Mouse (Mus musculus): Measurements from ENCODE around the gene Gm21860.
"Not testable (repeated sequence)": the region's sequence is repeated elsewhere in the genome, so short reads cannot be mapped to it uniquely, and the experiment has no call there.

Gm21860 gene

DNA sequence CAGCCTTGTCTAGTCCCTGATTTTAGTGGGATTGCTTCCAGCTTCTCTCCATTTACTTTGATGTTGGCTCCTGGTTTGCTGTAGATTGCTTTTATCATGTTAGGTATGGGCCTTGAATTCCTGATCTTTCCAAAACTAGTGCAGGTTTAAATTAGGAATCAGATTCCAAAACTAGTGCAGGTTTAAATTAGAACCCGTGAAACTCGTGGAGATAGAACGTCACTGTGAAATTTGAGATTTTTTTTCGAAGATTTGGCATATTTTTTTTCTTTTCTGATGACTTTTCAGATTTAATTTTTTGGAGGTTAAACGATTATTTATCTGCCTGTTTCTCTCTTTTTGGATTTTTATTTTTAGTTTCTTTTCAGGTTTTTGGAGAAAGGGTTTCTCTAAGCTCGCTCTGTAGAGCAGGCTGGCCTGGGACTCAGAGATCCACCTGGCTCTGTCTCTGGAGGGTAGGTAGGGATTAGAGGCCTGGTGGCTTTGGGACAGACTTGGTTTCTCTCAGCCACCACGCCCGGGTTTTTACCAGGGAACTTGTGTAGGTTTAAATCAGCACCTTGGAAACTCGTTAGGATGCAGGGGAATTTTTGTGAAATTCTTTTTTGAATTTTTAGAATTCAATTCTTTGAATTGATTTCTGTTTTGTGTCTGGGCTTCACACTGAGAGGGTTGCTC, 20.8 kb downstream of the Gm21860 start:
- DNase-seq (ENCODE audit: extremely low spot score, low read depth, low spot score): not testable (repeated sequence)

- DNase-seq (ENCODE audit: extremely low spot score, low read depth, low spot score): peak; percentile 100
Measured at GRCm38 (mm10) chrY:90732101-90732542, 22.5 kb downstream of the Gm21860 start.

DNA sequence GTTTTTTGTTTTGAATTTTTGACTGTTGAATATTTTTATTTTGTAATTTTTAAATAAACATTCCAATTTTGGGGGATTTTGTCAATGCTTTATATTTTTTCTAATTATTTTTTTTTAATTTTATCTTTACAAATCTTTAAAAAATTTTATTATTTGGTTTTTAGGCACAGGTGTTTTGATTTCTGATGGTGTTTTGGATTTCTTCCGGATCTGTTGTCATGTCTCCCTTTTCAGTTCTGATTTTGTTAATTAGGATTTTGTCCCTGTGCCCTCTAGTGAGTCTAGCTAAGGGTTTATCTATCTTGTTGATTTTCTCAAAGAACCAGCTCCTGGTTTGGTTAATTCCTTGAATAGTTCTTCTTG, 23.0 kb downstream of the Gm21860 start:
- not testable (repeated sequence) for DNase-seq (ENCODE audit: extremely low spot score, low read depth, low spot score)

GRCm38 (mm10) chrY:90730908-90731592, 23.6 kb downstream of the Gm21860 start:
- DNase-seq (ENCODE audit: extremely low spot score, low read depth, low spot score): not testable (repeated sequence)

DNA sequence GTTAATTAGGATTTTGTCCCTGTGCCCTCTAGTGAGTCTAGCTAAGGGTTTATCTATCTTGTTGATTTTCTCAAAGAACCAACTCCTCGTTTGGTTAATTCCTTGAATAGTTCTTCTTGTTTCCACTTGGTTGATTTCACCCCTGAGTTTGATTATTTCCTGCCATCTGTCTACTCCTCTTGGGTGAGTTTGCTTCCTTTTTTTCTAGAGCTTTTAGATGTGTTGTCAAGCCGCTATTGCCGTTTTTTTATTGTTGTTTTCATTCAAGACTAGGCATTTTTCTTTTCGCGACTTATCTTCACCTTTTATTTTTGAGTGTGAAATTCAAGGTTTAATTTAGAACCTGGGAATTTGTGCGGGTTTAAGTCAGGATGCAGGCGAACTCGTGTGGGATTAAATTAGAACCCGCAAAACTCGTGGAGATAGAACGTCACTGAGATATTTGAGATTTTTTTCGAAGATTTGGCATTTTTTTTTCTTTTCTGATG, 24.8 kb downstream of the Gm21860 start:
- not testable (repeated sequence) for DNase-seq (ENCODE audit: extremely low spot score, low read depth, low spot score)

GRCm38 (mm10) chrY:90728905-90729256, 25.7 kb downstream of the Gm21860 start:
- not testable (repeated sequence) for DNase-seq (ENCODE audit: extremely low spot score, low read depth, low spot score)

DNA sequence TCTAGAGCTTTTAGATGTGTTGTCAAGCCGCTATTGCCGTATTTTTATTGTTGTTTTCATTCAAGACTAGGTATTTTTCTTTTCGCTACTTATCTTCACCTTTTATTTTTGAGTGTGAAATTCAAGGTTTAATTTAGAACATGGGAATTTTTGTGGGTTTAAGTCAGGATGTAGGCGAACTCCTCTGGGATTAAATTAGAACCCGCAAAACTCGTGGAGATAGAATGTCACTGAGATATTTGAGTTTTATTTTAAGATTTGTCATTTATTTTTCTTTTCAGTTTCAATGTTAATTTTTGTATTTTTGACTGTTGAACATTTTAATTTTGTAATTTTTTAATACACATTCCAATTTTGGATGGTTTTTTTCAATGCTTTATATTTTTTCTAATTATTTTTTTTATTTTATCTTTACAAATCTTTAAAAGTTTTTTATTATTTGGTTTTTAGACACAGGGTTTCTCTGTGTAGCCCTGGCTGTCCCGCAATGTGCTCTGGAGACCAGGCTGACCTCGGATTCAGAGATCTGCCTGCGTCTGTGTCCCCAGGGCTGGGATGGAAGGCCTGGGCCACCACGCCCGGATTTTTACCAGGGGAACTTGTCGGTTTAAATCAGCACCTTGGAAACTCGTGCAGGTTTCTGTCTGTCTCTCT, 26.2 kb downstream of the Gm21860 start:
- not testable (repeated sequence) for DNase-seq (ENCODE audit: extremely low spot score, low read depth, low spot score)

DNA sequence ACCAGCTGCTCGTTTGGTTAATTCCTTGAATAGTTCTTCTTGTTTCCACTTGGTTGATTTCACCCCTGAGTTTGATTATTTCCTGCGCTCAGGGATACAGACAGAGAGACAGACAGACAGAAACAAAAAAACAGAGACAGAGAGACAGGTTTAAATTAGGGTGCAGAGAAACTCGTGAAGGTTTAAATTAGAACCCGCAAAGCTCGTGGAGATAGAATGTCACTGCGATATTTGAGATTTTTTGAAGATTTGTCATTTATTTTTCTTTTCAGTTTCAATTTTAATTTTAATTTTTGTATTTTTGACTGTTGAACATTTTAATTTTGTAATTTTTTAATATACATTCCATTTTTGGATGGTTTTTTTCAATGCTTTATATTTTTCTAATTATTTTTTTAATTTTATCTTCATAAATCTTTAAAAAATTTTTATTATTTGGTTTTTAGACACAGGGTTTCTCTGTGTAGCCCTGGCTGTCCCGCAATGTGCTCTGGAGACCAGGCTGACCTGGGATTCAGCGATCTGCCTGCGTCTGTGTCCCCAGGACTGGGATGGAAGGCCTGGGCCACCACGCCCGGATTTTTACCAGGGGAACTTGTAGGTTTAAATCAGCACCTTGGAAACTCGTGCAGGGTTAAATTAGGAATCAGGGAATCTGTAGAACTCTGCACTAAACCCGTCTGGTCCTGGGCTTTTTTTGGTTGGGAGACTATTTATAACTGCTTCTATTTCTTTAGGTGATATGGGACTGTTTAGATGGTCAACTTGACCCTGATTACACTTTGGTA, 27.3 kb downstream of the Gm21860 start:
- not testable (repeated sequence) for DNase-seq (ENCODE audit: extremely low spot score, low read depth, low spot score)

- DNase-seq (ENCODE audit: extremely low spot score, low read depth, low spot score): not testable (repeated sequence)
Measured at GRCm38 (mm10) chrY:90725701-90726451, 28.7 kb downstream of the Gm21860 start.

DNA sequence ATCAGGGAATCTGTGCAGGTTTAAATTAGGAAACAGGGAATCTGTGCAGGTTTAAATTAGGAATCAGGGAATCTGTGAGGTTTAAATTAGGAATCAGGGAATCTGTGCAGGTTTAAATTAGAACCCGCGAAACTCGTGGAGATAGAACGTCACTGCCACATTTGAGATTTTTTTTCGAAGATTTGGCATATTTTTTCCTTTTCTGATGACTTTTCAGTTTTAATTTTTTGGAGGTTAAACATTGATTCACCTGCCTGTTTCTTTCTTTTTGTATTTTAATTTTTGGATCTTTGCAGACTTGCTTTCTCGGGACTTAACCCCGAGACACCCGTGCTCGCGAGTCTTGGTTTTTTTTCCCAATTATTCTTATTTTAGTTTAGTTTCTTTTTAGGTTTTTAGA, 29.5 kb downstream of the Gm21860 start:
- not testable (repeated sequence) for DNase-seq (ENCODE audit: extremely low spot score, low read depth, low spot score)

- DNase-seq (ENCODE audit: extremely low spot score, low read depth, low spot score): not testable (repeated sequence)
Measured at GRCm38 (mm10) chrY:90724014-90724709, 30.5 kb downstream of the Gm21860 start.

DNA sequence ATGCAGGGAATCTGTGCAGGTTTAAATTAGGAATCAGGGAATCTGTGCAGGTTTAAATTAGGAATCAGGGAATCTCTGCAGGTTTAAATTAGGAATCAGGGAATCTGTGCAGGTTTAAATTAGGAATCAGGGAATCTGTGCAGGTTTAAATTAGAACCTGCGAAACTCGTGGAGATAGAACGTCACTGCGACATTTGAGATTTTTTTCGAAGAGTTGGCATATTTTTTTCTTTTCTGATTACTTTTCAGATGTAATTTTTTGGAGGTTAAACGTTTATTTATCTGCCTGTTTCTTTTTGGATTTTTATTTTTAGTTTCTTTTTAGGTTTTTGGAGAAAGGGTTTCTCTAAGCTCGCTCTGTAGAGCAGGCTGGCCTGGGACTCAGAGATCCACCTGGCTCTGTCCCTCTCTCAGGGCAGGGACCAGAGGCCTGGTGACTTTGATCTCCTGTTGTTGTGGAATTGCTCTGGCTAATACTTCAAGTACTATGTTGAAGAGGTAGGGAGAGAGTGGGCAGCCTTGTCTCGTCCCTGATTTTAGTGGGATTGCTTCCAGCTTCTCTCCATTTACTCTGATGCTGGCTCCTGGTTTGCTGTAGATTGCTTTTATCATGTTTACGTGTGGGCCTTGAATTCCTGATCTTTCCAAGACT, 31.2 kb downstream of the Gm21860 start:
- DNase-seq (ENCODE audit: extremely low spot score, low read depth, low spot score): not testable (repeated sequence)

DNA sequence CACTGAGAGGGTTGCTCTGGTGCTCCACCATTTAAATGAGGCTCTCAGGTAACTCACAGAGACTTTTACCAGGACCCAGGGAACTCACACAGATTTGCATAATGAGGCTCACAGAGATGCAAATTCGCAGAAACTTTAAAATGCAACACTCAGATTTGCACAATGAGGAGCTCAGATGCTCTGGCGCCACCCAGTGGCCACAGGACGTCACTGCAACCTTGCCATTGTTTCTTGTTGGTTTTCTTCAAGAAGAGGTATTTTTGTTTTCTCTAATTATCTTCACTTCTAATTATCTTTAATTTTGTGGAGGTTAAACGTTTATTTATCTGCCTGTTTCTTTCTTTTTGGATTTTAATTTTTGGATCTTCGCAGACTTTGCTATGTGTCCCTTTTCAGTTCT, 34.1 kb downstream of the Gm21860 start:
- DNase-seq (ENCODE audit: extremely low spot score, low read depth, low spot score): not testable (repeated sequence)

DNA sequence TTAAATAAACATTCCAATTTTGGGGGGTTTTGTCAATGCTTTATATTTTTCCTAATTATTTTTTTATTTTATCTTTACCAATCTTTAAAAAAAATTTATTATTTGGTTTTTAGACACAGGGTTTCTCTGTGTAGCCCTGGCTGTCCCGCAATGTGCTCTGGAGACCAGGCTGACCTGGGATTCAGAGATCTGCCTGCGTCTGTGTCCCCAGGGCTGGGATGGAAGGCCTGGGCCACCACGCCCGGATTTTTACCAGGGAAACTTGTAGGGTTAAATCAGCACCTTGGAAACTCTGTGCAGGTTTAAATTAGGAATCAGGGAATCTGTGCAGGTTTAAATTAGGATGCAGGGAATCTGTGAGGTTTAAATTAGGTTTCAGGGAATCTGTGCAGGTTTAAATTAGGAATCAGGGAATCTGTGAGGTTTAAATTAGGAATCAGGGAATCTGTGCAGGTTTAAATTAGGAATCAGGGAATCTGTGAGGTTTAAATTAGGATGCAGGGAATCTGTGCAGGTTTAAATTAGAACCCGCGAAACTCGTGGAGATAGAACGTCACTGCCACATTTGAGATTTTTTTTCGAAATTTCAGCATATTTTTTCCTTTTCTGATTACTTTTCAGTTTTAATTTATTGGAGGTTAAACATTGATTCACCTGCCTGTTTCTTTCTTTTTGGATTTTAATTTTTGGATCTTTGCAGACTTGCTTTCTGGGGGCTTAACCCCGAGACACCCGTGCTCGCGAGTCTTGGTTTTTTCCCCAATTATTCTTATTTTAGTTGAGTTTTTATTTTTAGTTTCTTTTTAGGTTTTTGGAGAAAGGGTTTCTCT, 35.0 kb downstream of the Gm21860 start:
- not testable (repeated sequence) for DNase-seq (ENCODE audit: extremely low spot score, low read depth, low spot score)

GRCm38 (mm10) chrY:90718583-90719402, 35.8 kb downstream of the Gm21860 start:
- DNase-seq (ENCODE audit: extremely low spot score, low read depth, low spot score): not testable (repeated sequence)

DNA sequence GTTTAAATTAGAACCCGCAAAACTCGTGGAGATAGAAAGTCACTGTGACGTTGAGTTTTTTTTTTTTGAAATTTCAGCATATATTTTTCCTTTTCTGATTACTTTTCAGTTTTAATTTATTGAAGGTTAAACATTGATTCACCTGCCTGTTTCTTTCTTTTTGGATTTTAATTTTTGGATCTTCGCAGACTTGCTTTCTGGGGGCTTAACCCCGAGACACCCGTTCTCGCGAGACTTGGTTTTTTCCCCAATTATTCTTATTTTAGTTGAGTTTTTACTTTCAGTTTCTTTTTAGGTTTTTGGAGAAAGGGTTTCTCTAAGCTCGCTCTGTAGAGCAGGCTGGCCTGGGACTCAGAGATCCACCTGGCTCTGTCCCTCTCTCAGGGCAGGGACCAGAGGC, 36.6 kb downstream of the Gm21860 start:
- DNase-seq (ENCODE audit: extremely low spot score, low read depth, low spot score): not testable (repeated sequence)

- DNase-seq (ENCODE audit: extremely low spot score, low read depth, low spot score): not testable (repeated sequence)
Measured at GRCm38 (mm10) chrY:90717496-90717895, 37.1 kb downstream of the Gm21860 start.
